Mouse (Mus musculus) embryonic facial prominence, embryonic 14.5 days (tissue): ENCODE measurements around the gene Lce3c. TPM values are rescaled to one million over a fixed set of nuclear protein-coding genes. Genes with fewer than 3 reads are reported as not detected.

Source experiments
- ATAC-seq: fragments of 200-750 bp; cut with Nextera tagmentation; 2 replicates; pipeline ENCODE4 v1.8.0; 2017; ENCODE audit warnings: low read depth, moderate number of reproducible peaks, moderate TSS enrichment
- DNase-seq: peaks from one replicate; pipeline ENCODE4 v3.0.0-alpha.2; 2015; ENCODE audit warnings: low spot score
- H3K27ac ChIP-seq: fragments of 300-500 bp; sonication (generic); replicated peaks from 2 replicates; pipeline ENCODE4 v1.5.1; 2014; ENCODE audit warnings: low read depth, mild to moderate bottlenecking, low read length, moderate library complexity
- H3K27me3 ChIP-seq: fragments of 300-500 bp; sonication (generic); replicated peaks from 2 replicates; pipeline ENCODE4 v1.6.1; 2014; ENCODE audit warnings: low read length; ENCODE audit not compliant: control insufficient read depth, insufficient read depth
- H3K36me3 ChIP-seq: fragments of 300-500 bp; sonication (generic); 2 replicates; pipeline ENCODE4 v1.6.1; 2014; ENCODE audit warnings: low read length, mixed read lengths; ENCODE audit not compliant: control insufficient read depth, insufficient read depth
- H3K4me1 ChIP-seq: fragments of 300-500 bp; sonication (generic); 2 replicates; pipeline ENCODE4 v1.6.1; 2014; ENCODE audit warnings: antibody characterized with exemption, low read length; ENCODE audit not compliant: control insufficient read depth, insufficient read depth
- H3K4me2 ChIP-seq: fragments of 300-500 bp; sonication (generic); 2 replicates; pipeline ENCODE4 v1.6.1; 2014; ENCODE audit warnings: low read depth, mild to moderate bottlenecking, low read length, moderate library complexity, mixed read lengths
- H3K4me3 ChIP-seq: fragments of 300-500 bp; sonication (generic); 2 replicates; pipeline ENCODE4 v1.5.1; 2014; ENCODE audit warnings: low read depth, mild to moderate bottlenecking, low read length
- H3K9ac ChIP-seq: fragments of 300-500 bp; sonication (generic); 2 replicates; pipeline ENCODE4 v1.6.1; 2014; ENCODE audit warnings: low read depth, mild to moderate bottlenecking, low read length, moderate library complexity, mixed read lengths
- H3K9me3 ChIP-seq: fragments of 300-500 bp; sonication (generic); 2 replicates; pipeline ENCODE4 v1.6.1; 2016; ENCODE audit warnings: low read length; ENCODE audit not compliant: control insufficient read depth
- WGBS: fragments of 180-500 bp; shearing (Covaris S2); extraction: QIAGEN DNeasy Blood & Tissue Kit; methylation state at CpG from one replicate; pipeline ENCODE4 v1.1.7; 2014; 5-methylcytosine and 5-hydroxymethylcytosine counted together
- polyA plus RNA-seq: library from polyadenylated mRNA; unstranded; fragments of >200 nt; fragmentation: Nextera tagmentation; extraction: Ambion mirVana; gene quantifications from 2 replicates; pipeline ENCODE4 v1.2.1, GENCODE M21; 2014

The Lce3c gene
- 0.80 and 3.1 TPM in 2 replicates for polyA plus RNA-seq

DNA sequence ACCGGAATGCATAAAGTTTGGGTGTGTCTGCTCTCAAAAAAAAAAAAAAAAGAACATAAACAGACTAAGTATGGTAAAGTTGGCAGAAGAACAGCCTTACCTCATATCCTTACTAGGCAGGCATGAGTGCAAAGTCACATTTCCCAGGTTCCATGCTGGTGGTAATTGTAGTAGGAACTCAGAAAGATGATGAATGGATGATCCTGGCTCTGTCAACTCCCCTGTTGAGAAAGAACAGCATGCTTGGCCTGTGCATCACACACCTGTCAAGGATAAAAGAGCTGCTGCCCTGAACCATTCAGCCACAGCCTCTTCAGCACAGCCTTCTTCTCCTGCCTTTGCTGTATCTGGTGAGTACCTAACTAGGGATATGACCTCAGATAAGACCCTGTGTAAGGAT lies at the start of gene Lce3c:
Gene Lce3c, plus strand, starts transcription at position 301 of the 400 bp plus-strand sequence.
- H3K9ac ChIP-seq = no peak within 1 kb of the TSS
- H3K4me3 ChIP-seq = no peak within 1 kb of the TSS
- no peak for ATAC-seq
- DNase-seq = no peak
- H3K27ac ChIP-seq = no peak within 1 kb of the TSS
- H3K4me2 ChIP-seq = no peak within 1 kb of the TSS
- H3K36me3 ChIP-seq = no peaks in the 10 kb centered on the region
- H3K9me3 ChIP-seq = no peaks in the 10 kb centered on the region
- H3K4me1 ChIP-seq = no peaks in the 10 kb centered on the region
- 67% methylated on average over 1 of the region's 1 CpGs for WGBS
- H3K27me3 ChIP-seq = no peaks in the 10 kb centered on the region

DNA sequence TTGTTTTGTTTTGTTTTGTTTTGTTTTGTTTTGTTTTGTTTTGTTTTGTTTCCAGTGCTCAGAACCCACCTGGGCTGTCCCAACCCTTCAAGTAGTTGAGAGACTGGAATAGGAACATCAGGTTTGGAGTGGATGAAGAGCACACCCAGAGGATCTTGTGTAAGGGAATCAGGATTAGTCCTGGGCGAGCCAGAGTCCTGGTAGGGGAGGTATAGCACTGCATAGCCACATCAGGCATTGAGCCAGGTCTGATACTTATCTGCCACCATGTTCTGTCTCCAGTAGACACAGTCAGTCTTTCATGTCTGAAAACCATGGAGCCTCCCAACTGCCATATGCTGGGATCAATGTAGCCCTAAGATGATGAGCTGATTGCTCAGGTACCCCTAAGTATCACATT lies 49.8 kb upstream of the Lce3c start:
- no peaks in the 10 kb centered on the region for H3K9me3 ChIP-seq
- H3K9ac ChIP-seq = no peak overlapping the region
- no peak overlapping the region for H3K4me2 ChIP-seq
- DNase-seq = peak; percentile 3
- ATAC-seq = no peak
- no peaks in the 10 kb centered on the region for H3K36me3 ChIP-seq
- no peaks in the 10 kb centered on the region for H3K27me3 ChIP-seq
- no peak overlapping the region for H3K27ac ChIP-seq
- 40% methylated on average over 1 of the region's 1 CpGs for WGBS
- no peaks in the 10 kb centered on the region for H3K4me1 ChIP-seq
- no peak overlapping the region for H3K4me3 ChIP-seq

DNA sequence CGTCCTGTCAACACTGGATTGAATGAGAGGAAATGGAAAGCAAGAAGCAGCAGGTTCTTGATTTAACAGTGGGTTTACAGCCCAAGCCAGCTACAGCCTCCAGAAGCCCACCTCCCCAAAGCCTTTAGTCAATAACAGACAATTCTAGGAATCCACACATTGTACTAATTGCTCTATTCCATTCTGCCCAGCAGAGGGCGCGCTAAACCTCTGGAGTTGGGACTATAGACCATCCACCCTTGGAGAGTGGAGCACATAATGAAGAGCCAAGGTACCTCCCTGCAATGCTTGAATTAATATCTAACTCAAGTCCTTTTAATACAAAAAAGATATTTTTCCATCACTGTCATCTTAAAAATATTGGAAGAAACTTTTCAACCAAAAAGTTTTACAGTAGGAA lies 41.3 kb upstream of the Lce3c start:
- no peaks in the 10 kb centered on the region for H3K4me1 ChIP-seq
- H3K9ac ChIP-seq = no peak overlapping the region
- H3K27ac ChIP-seq = no peak overlapping the region
- 24% methylated on average over 3 of the region's 3 CpGs for WGBS
- DNase-seq = peak; percentile 2
- H3K4me3 ChIP-seq = no peak overlapping the region
- H3K9me3 ChIP-seq = no peaks in the 10 kb centered on the region
- no peaks in the 10 kb centered on the region for H3K27me3 ChIP-seq
- ATAC-seq = no peak
- H3K4me2 ChIP-seq = no peak overlapping the region
- no peaks in the 10 kb centered on the region for H3K36me3 ChIP-seq

DNA sequence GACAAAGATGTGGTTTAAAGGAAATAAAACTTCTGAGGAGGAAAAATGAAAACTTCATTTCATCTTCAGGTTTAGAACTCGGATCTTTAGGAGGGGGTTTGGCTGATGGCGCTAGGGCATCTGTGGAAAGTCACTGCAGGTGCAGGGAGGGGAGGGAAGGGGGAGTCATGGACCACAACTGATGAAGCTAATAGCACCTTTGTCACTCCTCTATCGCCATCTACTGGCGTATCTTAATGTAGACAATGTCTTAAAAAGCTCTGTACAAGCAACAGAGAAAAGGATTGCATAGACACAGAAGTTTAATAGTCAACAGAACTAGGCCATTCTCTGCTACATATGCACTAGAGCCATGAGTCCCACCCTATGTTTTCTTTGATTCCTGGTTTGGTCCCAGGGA lies 40.6 kb upstream of the Lce3c start:
- DNase-seq = peak; percentile 25
- H3K4me3 ChIP-seq = no peak overlapping the region
- H3K9me3 ChIP-seq = no peaks in the 10 kb centered on the region
- H3K4me1 ChIP-seq = no peaks in the 10 kb centered on the region
- no peak overlapping the region for H3K9ac ChIP-seq
- no peak overlapping the region for H3K4me2 ChIP-seq
- no peak overlapping the region for H3K27ac ChIP-seq
- no peaks in the 10 kb centered on the region for H3K36me3 ChIP-seq
- H3K27me3 ChIP-seq = no peaks in the 10 kb centered on the region
- ATAC-seq = no peak
- WGBS = 31% methylated on average over 4 of the region's 4 CpGs

DNA sequence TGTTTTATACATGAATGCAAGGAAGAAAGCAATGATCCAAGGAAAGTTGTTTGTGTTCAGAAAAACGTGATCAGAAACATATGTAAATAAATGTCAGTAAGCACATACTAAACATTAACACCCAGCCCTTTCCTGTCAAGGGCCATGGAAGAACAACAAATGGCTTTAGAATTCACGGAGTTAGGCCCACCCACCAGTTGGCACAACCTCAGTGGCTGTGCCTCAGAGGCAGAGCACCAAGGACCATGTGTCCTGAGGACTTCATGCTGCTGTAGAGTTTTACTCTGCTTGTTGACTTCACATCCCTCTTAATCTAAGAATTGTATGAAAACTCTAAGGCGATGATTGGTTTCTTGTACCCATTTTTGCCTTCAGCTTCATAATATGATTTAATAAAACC lies 39.1 kb upstream of the Lce3c start:
- WGBS = 53% methylated on average over 3 of the region's 3 CpGs
- H3K4me2 ChIP-seq = no peak overlapping the region

DNA sequence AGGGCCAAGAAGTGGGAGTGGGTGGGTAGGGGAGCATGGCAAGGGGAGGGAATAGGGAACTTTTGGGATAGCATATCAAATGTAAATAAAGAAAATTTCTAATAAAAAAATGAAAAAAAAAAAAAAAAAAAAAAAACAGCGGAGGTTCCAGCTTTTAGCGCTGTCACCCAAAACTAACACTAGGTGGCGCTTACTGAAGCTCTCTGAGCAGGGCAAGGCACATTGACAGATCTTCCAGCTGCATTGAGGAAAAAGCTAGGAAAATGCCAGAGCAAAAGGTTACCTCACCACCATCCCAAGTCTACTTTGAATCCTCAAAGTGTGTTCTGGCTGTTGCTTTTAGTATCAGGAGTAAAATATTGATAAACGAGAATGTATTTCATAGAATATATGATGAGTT lies 36.7 kb upstream of the Lce3c start:
- no peaks in the 10 kb centered on the region for H3K9me3 ChIP-seq
- no peaks in the 10 kb centered on the region for H3K27me3 ChIP-seq
- no peak overlapping the region for H3K9ac ChIP-seq
- no peak overlapping the region for H3K27ac ChIP-seq
- DNase-seq = peak; percentile 57
- WGBS = 22% methylated on average over 4 of the region's 4 CpGs
- no peak for ATAC-seq
- H3K36me3 ChIP-seq = no peaks in the 10 kb centered on the region
- no peak overlapping the region for H3K4me2 ChIP-seq
- no peaks in the 10 kb centered on the region for H3K4me1 ChIP-seq
- no peak overlapping the region for H3K4me3 ChIP-seq

More for the DNA sequence above, 39.1 kb upstream of the Lce3c start:
- DNase-seq (peak; percentile 2), ATAC-seq (no peak)
- Histone ChIP-seq H3K9ac (no peak overlapping the region), H3K9me3 (no peaks in the 10 kb centered on the region), H3K27me3 (no peaks in the 10 kb centered on the region), H3K4me1 (no peaks in the 10 kb centered on the region), H3K36me3 (no peaks in the 10 kb centered on the region), H3K27ac (no peak overlapping the region), H3K4me3 (no peak overlapping the region)

DNA sequence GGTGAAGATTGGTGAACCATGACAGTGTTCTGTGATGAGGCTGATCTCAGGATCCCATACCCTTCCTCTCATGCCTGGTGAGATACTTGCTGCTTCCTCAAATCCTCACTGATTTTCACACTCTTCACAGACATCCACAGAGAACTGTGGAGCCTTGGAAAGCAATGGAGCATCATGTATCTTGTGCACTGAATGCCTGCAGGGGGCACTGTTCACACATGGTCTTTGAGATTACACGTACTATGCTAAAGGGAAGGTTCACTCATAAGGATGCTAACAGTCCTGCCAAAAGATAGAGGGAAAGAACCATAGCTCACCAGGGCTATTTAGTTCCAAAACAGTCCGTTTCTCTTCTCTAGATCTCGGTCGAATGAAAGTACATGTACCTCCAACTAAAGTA lies 23.9 kb upstream of the Lce3c start:
- DNase-seq (peak; percentile 37), ATAC-seq (no peak)
- Histone ChIP-seq H3K9ac (no peak overlapping the region), H3K4me2 (no peak overlapping the region), H3K27me3 (no peaks in the 10 kb centered on the region), H3K36me3 (no peaks in the 10 kb centered on the region), H3K27ac (no peak overlapping the region), H3K4me3 (no peak overlapping the region), H3K4me1 (no peaks in the 10 kb centered on the region), H3K9me3 (no peaks in the 10 kb centered on the region)
- 58% methylated on average over 4 of the region's 4 CpGs for WGBS

DNA sequence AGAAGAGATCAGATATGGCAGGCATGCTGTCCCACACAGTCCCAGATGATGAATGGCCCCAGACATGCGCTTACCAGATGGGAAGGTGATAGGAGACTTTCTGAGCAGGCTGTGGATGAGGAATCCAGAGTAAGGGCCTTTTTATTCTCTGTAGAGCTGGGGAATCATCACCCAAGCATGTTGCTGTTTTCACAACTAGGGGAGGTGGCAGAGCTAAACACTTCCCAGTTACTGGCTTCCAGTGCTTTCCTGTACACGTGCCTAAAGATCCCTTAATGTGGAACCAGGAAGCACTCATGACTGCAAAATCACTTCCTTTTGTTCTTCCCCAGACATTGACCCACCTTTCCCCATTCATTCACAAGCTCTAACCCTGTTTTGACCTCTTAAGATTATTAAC lies 18.2 kb upstream of the Lce3c start, which contains the start of gene Lce3a:
Gene Lce3a, minus strand, starts transcription at position 101 of the 400 bp plus-strand sequence.
- DNase-seq = no peak
- H3K9ac ChIP-seq = no peak within 1 kb of the TSS
- 64% methylated on average over 2 of the region's 2 CpGs for WGBS
- no peak for ATAC-seq
- no peaks in the 10 kb centered on the region for H3K4me1 ChIP-seq
- no peak within 1 kb of the TSS for H3K27ac ChIP-seq
- H3K27me3 ChIP-seq = no peaks in the 10 kb centered on the region
- no peaks in the 10 kb centered on the region for H3K36me3 ChIP-seq
- no peaks in the 10 kb centered on the region for H3K9me3 ChIP-seq
- no peak within 1 kb of the TSS for H3K4me3 ChIP-seq
- H3K4me2 ChIP-seq = no peak within 1 kb of the TSS

DNA sequence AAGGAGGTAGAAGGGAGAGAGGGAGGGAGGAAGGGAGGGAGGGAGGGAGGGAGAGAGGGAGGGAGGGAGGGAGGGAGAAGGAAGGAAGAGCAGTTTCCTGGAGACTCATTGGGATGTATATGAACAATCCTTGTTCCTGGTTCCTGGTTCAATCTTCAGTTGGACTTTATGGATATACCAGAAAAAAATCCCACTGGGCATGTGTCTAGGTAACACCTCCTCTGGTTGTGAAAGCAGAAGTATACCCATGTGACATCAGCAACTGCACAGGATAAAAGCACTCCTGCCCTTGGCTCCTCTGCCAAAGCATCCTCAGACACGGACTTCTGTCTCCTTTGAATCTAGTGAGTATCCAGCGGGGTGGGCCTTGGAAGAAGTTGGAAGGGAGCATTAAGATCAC lies 11.6 kb upstream of the Lce3c start, which contains the start of gene Lce3b:
Gene Lce3b, plus strand, starts transcription at position 301 of the 400 bp plus-strand sequence.
- H3K4me2 ChIP-seq = no peak within 1 kb of the TSS
- no peak within 1 kb of the TSS for H3K4me3 ChIP-seq
- no peaks in the 10 kb centered on the region for H3K4me1 ChIP-seq
- DNase-seq (no peak), ATAC-seq (no peak)
- no peaks in the 10 kb centered on the region for H3K27me3 ChIP-seq
- no peaks in the 10 kb centered on the region for H3K36me3 ChIP-seq
- H3K27ac ChIP-seq = no peak within 1 kb of the TSS
- WGBS = 47% methylated on average over 2 of the region's 2 CpGs
- H3K9me3 ChIP-seq = no peaks in the 10 kb centered on the region
- no peak within 1 kb of the TSS for H3K9ac ChIP-seq
